Mouse (Mus musculus): ENCODE results near the gene Inppl1. TPM values are rescaled to one million over a fixed set of nuclear protein-coding genes. Genes with fewer than 3 reads are reported as not detected.

The Inppl1 gene
- total RNA-seq, 2 experiments from 2014 or later, result 33.2 to 37.5 TPM

- intact Hi-C loops (cut with DNase I), result no loop called here
- DNase-seq (ENCODE audit: low spot score in 2 of 2), result no peak
Observed at GRCm38 (mm10) chr7:101817861-101818401, 20.1 kb downstream of the Inppl1 start, which contains the start of gene Phox2a. Gene Phox2a, plus strand, starts transcription at chr7:101818313.

GRCm38 (mm10) chr7:101777053-101777452, 61.0 kb downstream of the Inppl1 start:
- DNase-seq (ENCODE audit: low spot score in 2 of 2), result no peak
- intact Hi-C loops (cut with DNase I), result no loop called here

GRCm38 (mm10) chr7:101772687-101773086, 65.3 kb downstream of the Inppl1 start:
- DNase-seq (ENCODE audit: low spot score in 2 of 2), result no peak
- intact Hi-C loops (cut with DNase I), result loop anchor here (5.0 kb wide), 1 partner anchor 105 kb away; no protein-coding TSS in a partner anchor

Small RNA genes within 50 kb of the gene (microRNA-seq; reads per million reads assigned to microRNA genes)
- gene Gm22655, result not detected

Other genes with a start within 250 kb of the Inppl1 start
- gene Clpb, start 174.6 kb downstream of the Inppl1 start, total RNA-seq (2021), result 10 to 100 TPM; 55.2 to 60.3 TPM
- gene Phox2a, start 19.9 kb downstream of the Inppl1 start, total RNA-seq (2021), result not detected
- under 1 TPM in 1 of 2 experiments, not detected in 1; 0.39 TPM for gene Folr2, start 19.0 kb upstream of the Inppl1 start, total RNA-seq (2021)
- 10 to 100 TPM; 31.0 to 31.7 TPM for gene Anapc15, start 25.5 kb upstream of the Inppl1 start, total RNA-seq (2021)
- gene Folr1, start 32.6 kb upstream of the Inppl1 start, total RNA-seq (2021), result 1 to 10 TPM; 1.0 to 1.2 TPM
- 100 to 1,000 TPM in 1 of 2 experiments, 10 to 100 TPM in 1; 98.0 to 105 TPM for gene Lamtor1, start 67.7 kb upstream of the Inppl1 start, total RNA-seq (2021)
- under 1 TPM in 1 of 2 experiments, not detected in 1; 0.18 TPM for gene Tomt, start 68.1 kb upstream of the Inppl1 start, total RNA-seq (2021)
- gene Lrrc51, start 95.7 kb upstream of the Inppl1 start, total RNA-seq (2021), result 1 to 10 TPM; 5.2 to 5.3 TPM
- 100 to 1,000 TPM in 1 of 2 experiments, 10 to 100 TPM in 1; 79.2 to 102 TPM for gene Numa1, start 95.9 kb upstream of the Inppl1 start, total RNA-seq (2021)
- 10 to 100 TPM in 1 of 2 experiments, 1 to 10 TPM in 1; 3.7 to 10.6 TPM for gene Il18bp, start 180.5 kb upstream of the Inppl1 start, total RNA-seq (2021)
- gene Rnf121, start 227.2 kb upstream of the Inppl1 start, total RNA-seq (2021), result 10 to 100 TPM; 40.2 to 48.5 TPM
- 10 to 100 TPM; 19.9 to 32.1 TPM for gene Xndc1, start 227.3 kb upstream of the Inppl1 start, total RNA-seq (2021)
- 1 to 10 TPM; 1.2 TPM for gene Xntrpc, start 227.5 kb upstream of the Inppl1 start, total RNA-seq (2021)
- 1 to 10 TPM in 1 of 2 experiments, under 1 TPM in 1; 0.27 to 2.3 TPM for gene Trpc2, start 244.9 kb upstream of the Inppl1 start, total RNA-seq (2021)